Mouse (Mus musculus): ENCODE measurements around the gene Acap2. TPM values are rescaled to one million over a fixed set of nuclear protein-coding genes. Genes with fewer than 3 reads are reported as not detected.
A peak's percentile ranks its signal among the peaks of the same experiment; 100 is the strongest.

Acap2 gene
- total and polyA plus RNA-seq, 3 experiments, result 9.6 to 40.2 (median 31.9) TPM

DNA sequence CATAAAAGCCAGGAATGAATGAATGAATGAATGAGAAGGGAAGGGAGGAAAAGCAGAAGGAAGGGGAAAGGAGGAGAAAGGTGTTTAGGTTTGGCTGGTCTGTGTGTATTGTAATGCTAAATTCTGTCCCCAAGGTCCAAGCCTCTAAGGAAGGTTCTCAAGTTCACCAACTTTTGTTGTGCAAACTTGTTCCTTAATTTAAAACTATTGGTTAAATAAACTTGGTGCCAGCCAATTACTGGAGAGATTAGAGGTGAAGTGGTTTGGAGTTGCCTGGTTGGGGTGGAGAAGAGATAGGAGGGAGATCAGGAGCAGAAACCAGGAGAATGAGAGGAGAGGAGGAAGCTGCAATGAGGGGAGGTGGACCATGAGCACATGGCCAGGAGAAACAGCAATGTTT lies 31.4 kb downstream of the Acap2 start:
- no peak for DNase-seq

DNA sequence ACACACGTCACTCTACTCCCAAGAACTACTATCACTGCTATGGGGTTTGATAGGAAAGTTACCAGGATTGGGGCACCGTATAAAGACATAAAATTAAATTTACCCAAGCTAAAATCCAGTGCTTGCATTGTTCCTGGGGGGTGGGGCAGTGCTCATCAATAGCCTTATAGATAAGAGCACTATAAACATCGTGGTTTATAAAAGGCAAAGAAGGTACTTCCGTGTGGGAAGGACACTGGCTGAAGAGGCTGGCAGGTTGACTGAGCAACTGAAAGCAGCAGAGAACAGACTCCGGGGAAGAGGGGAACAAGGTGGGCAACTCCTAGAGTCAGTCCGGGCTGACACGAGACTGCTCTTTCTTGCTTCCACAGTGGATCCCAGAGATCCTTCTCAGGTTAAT lies 33.1 kb downstream of the Acap2 start:
- no peak for DNase-seq

DNA sequence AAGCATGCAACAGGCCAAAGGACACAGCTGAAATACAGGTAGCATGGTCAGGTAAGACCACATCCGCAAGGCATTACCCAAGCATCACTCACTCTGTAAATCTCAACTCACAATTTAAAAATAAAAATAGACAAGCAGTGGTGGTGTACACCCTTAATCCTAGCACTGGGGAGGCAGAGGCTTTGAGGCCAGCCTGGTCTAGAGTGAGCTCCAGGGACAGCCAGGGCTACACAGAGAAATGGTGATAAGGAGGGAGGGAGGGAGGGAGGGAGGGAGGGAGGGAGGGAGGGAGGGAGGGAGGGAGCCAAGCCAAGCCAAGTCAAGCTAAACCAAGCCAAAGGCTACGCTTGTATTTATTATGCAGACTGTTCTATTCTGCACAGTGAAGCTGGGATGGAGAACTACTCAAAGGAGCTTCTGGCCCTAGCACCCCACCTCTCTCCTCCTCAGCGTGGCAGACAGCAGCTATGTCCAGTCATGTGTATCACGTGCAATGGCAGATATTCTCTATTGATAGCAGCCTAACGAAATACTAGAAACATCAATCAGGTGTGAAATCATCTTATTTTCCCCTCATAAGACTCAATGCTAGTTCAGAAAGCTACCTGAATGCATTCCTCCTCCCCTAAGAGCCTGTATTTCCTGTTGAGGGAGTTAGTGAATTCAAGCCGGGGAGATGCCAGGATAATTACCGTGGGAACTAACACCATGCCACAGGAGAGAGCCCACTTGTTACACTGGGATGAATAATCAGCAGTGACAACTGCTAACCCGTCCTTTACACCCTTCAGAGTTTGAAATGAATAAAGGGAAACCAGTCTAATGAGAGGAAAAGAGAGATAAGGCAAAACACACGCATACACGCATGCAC lies 33.8 kb downstream of the Acap2 start:
- no peak for DNase-seq

DNA sequence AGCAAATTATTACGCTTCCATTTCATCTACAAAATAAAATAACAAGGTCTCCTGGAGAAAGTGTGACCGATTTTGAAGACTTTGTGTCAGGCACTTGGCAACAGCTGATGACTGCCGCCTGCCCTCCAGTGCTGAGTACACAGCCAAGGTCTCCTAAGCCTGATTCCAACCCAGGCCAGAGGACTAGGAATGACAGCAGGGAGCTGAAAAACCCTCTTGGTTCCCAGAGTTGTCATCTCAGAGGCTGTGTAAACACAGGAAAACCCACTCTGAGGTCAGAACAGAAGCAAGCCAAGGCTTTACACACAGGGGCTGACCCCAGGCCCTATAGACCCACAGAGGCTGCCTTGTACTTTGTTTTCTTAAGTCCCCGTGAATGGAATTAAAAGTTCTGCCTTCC lies 35.1 kb downstream of the Acap2 start:
- DNase-seq, result peak; percentile 62

DNA sequence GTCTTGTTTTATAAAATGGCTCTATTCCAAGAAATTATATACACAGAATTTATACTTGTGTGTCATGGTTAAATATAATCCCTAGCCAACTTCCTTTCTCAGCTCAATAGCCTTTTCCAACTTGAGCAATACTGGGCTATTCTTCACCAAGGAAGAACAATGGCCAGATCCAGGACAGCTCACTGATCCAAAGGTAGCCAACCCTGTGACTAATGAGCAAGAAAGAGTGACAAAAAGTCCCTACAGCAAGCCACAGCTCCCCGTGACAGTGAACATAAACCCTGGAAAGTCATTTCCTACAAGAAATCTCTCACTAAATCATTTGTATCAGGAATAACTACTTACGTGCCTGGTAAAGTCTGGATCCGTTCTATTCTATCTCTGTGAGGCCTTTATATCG lies 35.6 kb downstream of the Acap2 start:
- DNase-seq, result peak; percentile 25

DNA sequence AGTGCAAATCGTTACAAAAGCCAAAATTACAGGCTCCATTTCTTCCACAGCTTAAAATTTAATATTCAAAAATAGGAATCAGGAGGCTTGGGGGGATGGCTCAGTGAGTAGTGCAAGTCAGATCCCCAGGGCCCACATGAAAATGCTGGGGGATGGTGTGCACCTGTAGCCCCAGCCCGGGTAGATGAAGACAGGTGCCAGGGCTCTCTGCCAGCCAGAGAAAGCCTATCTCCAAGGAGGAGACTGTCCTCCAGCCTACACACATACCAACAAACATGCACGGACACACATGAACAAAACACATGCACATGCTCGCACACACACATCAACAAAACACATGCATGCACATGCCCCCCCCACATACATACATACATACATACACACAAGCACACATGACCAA lies 36.9 kb downstream of the Acap2 start:
- DNase-seq, result no peak

DNA sequence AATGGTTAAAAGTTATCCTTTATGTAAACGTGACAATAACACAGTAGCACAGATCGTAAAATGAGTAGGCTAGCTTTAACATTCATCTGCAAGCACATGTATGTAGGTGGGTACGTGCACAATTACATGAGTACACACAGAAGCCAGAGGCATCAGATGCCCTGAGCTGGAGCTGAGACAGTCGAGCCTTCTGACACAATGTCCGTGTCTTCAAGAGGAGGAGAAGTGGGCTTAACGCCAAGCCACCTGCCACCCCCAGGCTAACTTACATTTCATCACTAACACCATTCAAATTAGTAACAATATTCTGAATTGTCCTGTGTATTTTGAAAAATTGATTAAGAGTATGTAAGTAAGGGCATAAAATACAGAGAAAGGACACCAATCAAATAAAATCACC lies 40.6 kb downstream of the Acap2 start:
- no peak for DNase-seq

DNA sequence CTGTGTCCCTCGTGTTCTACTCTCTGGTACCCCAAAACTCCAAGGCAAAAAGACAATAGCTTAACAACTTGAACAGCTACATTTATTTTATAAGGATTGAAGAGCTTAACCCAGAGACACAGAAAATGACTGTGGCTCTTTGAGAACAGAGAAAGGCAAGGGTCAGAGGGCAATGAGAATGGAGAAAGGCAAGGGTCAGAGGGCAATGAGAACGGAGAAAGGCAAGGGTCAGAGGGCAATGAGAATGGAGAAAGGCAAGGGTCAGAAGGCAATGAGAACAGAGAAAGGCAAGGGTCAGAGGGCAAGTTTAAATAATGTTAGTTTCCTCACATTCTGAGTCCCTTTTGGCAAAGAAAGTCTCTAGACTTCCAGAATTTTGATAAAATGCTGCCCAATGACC lies 41.6 kb downstream of the Acap2 start:
- no peak for DNase-seq

DNA sequence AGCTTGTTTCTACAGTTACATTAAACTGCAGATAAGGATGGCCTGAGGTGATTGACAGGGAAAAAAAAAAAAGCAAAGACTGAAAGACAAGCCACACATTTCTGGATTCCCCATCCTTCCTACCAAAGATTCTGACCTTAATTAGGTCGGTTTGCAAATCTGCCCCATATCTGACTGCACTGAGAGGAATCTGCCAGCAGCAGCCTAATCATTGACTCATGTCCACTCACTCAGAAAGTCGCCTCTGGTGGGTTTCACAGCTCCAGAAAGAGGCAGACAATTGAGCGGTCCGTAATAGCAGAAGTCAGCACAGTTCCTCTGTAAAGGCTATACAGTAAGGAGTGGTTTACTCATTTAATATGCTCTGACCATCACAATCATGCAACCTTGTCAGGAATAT lies 51.2 kb downstream of the Acap2 start:
- no peak for DNase-seq

DNA sequence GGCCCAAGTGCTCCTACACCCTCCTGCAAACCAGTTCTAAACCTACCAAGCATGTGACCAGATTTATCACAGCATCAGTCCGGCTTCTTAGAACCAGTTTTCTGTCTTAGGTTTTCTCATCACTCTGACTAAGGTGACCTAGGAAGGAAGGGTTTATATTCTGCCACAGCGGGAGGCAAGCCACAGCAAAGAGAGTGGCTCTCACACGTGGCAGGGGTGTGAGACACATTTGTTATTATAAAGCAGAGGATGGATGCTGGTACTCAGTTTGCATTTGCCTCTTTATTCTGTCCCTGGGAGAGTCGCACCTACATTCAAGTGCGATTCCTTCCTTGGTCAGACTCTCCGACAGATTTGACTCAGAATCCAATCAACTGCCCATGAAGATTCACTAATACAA lies 52.2 kb downstream of the Acap2 start:
- no peak for DNase-seq

DNA sequence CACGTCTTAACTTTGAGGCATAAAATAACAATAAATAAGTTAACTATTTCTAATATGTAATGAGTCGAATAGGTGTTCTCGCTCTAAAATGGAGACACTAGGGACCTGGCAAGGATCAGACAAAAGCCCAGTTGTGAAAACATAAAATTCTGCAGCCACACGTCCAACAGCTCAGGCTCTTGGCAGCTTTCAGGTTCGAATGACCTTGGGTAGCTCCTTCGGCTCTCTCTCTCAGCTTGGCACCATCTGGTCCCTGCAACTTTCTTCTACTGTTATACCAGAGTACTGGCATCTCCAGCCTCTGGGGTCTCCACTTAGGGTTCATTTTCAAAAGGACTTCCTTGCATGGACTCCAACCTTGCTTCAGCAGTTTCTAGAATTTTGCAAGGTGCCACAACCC lies 53.3 kb downstream of the Acap2 start:
- DNase-seq, result peak; percentile 56

DNA sequence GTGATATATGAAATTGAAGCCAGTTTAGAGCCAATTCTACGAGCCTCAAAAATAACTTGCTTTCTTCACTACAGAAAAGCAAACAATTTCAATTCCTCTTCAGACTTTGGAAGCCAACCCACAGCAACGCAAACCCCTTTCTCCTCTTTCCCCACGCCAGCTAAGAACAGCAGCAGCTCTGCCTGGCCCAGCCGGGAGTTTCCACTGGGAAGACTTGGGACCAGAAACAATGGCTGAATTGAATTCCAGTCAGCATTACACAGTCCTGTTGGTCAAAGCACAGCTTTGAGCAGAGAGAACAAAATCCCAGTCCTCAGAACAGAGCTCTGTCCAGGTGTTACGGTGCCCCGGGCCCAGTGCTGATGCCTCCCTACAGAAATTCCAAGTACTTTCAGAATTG lies 59.1 kb downstream of the Acap2 start:
- no peak for DNase-seq

DNA sequence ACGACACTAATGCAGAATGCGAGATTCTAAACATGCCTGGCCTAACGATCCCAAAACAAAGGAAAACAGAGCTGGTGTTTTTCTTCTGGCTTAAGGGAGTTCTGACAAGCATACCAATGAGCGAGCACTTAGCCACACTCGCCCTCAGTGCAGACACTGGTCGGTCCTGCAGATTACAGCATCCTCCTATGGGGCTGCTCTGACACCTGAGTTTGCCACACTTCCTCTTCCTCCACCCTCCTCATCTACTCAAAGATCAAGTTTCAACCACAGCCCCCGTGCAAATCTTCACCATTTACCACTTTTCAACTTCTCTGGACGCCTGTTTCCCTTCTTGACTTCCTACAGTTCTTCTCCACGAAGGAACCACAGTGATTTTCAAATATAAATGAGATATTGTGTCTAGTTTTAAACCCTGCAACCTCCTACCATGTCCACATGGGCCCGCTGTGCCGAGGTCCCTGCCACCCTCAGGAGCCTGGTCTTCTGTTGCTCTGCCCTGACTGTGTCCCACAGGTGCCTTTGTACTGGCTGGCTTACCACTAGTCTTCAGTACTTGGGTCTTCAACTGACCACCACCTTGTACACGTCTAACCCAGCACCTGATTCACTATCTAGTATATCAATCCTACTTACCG lies 64.3 kb downstream of the Acap2 start:
- DNase-seq, result no peak

DNA sequence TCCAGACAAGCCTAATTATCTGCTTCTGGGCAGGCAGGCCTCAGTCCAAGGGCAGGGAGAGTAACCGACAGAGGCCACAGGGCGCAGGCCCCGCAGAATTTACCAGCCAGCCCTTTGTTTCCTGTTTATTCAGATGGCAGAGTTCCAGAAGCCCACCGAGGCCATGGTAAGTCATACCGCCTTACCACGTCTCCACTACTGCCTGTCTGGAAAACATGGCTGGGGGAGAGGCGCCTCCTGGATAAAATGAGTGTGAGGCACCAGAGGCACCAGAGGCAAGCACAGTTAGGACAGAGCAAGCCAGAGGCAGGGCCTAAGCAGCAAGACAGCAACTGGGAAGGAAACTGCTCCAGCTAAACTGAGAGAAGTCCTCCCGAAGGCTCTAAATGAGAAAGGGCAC lies 65.5 kb downstream of the Acap2 start:
- no peak for DNase-seq

DNA sequence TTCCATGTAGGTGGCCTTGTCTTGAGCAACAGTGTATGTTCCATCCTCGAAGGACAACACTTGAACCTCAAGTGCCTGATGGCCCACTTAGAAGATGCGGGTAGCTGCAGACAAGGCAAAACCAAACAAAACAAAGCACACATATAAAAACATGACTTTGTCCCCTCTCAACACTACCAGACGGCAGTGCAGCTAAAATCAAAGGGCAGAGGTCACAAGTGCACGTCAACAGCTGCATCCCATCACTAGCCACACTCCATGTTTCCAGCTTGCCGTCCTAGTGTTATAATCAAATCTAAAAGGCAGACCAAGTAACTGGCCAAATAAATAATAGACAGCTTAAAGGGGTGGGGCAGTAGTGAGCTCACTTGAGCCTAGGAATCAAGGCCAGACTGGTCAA lies 69.5 kb downstream of the Acap2 start:
- DNase-seq, result no peak

DNA sequence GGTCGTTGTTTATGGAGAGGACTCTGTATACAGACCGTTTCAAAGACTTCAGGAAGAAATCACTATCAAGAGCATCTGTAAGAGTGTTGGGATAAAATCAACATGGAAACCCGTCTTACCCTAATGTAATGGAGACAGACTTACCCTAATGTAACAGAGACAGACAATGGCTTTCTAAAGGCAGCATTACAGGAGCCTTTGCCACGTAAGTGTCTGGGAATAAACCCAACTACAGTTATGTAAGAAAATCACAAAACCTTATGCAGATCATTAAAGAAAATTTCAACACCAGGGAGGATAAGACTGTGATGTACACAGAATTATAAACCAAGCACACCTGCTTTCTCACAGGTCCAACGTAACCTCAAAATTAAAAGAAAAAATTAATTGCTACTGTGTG lies 72.9 kb downstream of the Acap2 start:
- no peak for DNase-seq

DNA sequence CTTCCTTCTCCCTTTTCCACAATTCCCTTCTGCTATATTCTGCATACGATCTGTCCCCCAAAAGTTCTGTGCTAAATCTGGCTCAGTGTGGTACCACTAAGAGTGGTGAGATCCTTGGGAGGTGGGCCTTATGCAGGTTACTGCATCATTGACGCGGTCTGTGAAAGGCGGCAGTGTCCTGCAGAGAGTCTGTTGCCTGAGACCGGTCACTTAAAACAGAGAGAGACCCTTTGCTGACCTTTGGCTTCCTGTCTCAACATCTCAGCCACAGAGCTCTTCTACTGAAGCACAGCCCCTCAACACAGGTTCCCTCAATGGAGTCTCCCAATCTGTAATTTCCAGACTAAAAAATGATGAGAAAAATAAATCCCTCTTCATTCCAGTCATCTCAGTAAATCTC lies 76.1 kb downstream of the Acap2 start:
- DNase-seq, result no peak

DNA sequence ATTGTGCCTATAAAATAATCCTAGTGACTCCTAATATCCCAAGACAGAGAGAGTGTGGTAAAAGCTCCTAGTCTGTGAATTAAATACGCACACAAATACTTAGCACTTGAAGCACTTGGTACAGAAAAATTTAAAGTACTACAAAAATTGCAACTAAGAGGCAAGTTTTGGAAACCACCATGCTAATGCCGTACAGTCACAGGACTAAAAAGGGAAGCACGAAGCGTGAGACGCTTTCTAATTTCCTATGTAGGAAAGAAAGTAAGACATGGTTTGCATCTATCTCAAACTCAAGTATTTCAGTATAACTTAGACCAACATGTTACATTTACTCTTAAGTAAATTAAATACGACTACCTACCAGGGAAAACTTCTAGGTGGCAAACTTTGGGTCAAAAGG lies 79.4 kb downstream of the Acap2 start:
- no peak for DNase-seq

DNA sequence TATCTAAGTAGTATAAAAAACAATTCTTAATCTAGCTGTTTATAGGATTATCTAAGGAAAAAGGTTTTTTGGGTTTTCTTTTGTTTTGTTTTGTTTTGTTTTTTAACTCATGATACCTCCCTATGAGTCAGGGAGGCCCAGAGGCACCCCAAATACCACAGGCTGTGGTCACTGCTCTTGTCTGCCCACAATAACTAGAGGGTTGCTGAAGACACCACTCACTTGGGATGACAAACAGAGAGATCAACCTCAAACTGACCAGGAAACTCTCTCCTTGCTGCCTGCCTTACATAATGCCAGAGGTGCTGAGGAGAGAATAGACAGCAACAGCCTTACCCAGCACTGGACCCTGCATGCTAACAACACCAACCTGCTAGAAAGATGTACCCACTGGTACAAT lies 87.4 kb downstream of the Acap2 start:
- DNase-seq, result no peak

DNA sequence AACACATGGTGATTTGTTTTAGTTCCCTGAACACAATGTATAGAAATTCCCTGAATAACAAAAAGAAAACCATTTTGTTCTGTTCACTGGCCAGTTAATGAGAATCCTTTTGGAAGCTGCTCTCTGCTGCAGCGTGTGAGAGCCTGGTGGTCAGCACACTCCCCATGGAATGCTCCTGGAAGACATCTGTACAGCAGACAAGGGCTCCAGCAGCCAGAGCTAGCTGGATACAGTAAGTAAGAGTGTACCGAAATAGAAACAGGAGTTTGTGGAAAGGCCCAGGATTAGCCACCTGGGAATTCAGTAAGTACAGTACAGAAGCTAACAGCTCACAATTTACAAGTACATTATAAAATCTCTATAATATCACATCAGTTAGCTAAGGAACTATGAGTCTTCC lies 99.7 kb downstream of the Acap2 start:
- no peak for DNase-seq

DNA sequence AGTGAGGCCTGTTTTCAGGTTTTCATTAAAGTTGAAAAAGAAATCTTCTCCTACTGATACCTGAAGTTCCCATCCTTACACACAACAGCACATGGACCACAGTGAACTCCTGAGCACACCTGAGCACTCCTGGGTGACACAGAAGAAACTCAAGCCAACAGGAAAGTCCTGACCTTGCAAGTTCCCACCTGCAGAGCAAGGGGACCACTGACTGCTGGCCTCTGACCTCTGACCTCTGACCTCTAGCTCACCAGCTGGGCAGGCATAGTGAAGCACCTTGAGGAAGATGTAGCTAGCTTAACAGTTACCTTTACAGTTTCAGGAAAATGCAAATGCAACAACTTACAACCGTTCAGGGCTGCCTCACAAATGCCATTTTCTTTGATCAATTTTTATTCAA lies 101.1 kb downstream of the Acap2 start:
- DNase-seq, result no peak

DNA sequence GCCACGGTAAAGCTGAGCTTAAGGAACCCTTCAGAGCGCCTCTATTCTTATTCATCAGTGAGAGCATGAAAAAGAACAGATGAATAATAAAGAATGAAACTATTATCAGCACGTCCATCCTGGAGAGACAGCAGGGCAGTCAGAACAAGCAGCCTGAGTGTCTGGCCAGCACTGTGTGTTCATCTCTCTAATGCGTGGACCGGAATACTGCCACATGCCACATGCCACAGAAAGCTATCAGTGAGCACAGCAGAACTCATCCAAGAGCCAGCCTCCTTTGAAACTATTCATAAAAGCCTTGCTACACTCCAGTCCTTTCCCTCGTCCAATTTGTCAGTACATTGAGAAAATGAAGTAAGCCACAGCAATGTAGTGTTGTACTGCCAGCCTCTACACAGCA lies 107.0 kb downstream of the Acap2 start:
- DNase-seq, result no peak

DNA sequence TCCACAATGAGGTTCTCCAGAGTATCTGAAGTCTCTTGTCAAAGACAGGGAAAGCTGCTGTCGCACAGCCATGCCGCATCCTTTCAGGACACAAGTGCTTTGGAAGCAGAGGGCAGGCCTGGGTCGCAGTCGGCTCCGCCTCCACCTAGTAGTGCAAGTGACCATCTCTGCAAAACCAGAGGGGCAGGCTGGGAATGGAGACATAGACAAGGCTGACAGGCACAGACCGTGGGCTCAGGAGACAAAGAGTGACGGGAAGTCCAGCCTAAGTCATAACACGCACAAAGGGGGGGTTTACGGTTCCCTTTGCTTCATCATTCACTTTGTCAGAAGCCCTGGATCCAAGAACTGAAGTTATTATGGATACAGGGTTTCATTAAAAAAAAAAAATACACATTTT lies 107.9 kb downstream of the Acap2 start:
- no peak for DNase-seq

DNA sequence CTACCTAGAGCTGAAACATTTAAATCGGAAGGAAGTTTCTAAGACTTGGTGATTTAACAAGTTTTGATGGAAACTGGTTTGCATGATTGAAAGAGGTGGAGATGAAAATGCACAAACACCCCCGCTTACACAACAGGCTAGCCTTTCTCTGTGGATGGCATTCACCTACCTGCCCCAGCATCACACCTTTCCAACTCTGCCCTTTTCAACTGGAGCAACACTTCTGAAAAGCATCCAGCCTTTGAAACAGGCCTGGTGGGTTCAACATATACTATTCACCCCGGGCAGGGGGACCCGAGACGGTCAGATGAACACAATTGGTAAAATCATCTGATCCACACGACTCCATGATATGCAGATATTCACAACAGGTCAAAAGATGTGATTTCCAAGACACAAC lies 119.2 kb downstream of the Acap2 start:
- DNase-seq, result no peak
